Comparison of ENCODE assay signal across 19 mouse cellular contexts in genomic region chr6:71361156-71361670, GRCm38 (mm10). TPM values are rescaled to one million over a fixed set of nuclear protein-coding genes. Genes with fewer than 3 reads are reported as not detected.
"Had no signal": no experiment of that assay in that cellular context is flagged by ENCODE, and none has a peak within 500 bp of the region (broad histone marks: within the 10 kb centered on the region; RNA-seq: fewer than 3 reads in every experiment).

No protein-coding gene starts in this region.

- ATAC-seq: inflammation-experienced regulatory T-cells, adult 6 months; lung, postnatal 0 days; midbrain, embryonic 13.5 days had no signal

- H3K4me1 ChIP-seq: kidney, embryonic 15.5 days; limb, embryonic 12.5 days; liver, embryonic 15.5 days; midbrain, embryonic 13.5 days; neural tube, embryonic 15.5 days had no signal

- H3K36me3 ChIP-seq: kidney, embryonic 15.5 days; limb, embryonic 12.5 days; liver, embryonic 15.5 days; midbrain, embryonic 13.5 days; neural tube, embryonic 15.5 days had no signal

- DNase-seq: kidney, adult 11 months; kidney, postnatal 36 days; layer of hippocampus, adult 9-11 months; layer of hippocampus, postnatal 36 days; lung, adult 2 months; lung, postnatal 36 days; retina, postnatal 1 day; right cerebral cortex, postnatal 4 days; spleen, adult 18-20 months had no signal

- H3K27me3 ChIP-seq: kidney, embryonic 15.5 days; limb, embryonic 12.5 days; liver, embryonic 15.5 days; midbrain, embryonic 13.5 days; neural tube, embryonic 15.5 days had no signal

- H3K4me2 ChIP-seq: kidney, embryonic 15.5 days; limb, embryonic 12.5 days; liver, embryonic 11.5 days; liver, embryonic 15.5 days; midbrain, embryonic 13.5 days; neural tube, embryonic 15.5 days had no signal

- H3K9ac ChIP-seq: kidney, embryonic 15.5 days; limb, embryonic 12.5 days; liver, embryonic 15.5 days; midbrain, embryonic 13.5 days; neural tube, embryonic 15.5 days had no signal

- H3K27ac ChIP-seq: kidney, embryonic 15.5 days; limb, embryonic 12.5 days; liver, embryonic 15.5 days; midbrain, embryonic 13.5 days; neural tube, embryonic 15.5 days had no signal

- H3K4me3 ChIP-seq: kidney, embryonic 15.5 days; limb, embryonic 12.5 days; liver, embryonic 15.5 days; midbrain, embryonic 13.5 days; myocyte; neural tube, embryonic 15.5 days had no signal

- H3K9me3 ChIP-seq: kidney, embryonic 15.5 days; limb, embryonic 12.5 days; liver, embryonic 15.5 days; midbrain, embryonic 13.5 days; neural tube, embryonic 15.5 days had no signal

RNA-seq across cellular contexts. Expression of gene Cd8a, which starts 12.0 kb away (rescaled TPM):
- polyA plus RNA-seq: liver, embryonic 11.5 days; liver, embryonic 15.5 days; midbrain, embryonic 13.5 days; myocyte; neural tube, embryonic 11.5 days; neural tube, embryonic 15.5 days had no signal

RNA-seq across cellular contexts. Expression of gene Cd8b1, which starts 38.6 kb away (rescaled TPM):
- polyA plus RNA-seq: limb, embryonic 12.5 days; liver, embryonic 11.5 days; liver, embryonic 15.5 days; midbrain, embryonic 13.5 days; myocyte; neural tube, embryonic 11.5 days; neural tube, embryonic 15.5 days had no signal

RNA-seq across cellular contexts. Expression of gene Smyd1, which starts 39.2 kb away (rescaled TPM):
- polyA plus RNA-seq: midbrain, embryonic 13.5 days had no signal
